Mouse (Mus musculus) bone marrow, adult 2 months (tissue): ENCODE results near the gene Ptprg.

Experiments used
- CTCF ChIP-seq: fragments of 200-500 bp; IDR thresholded peaks from 2 replicates; pipeline ENCODE4 v1.5.1; 2011; ENCODE audit warnings: low read length, control low read depth; ENCODE audit not compliant: control insufficient read depth, insufficient read depth
- POLR2A ChIP-seq: fragments of 200-500 bp; IDR thresholded peaks from 2 replicates; pipeline ENCODE4 v1.6.1; 2011; ENCODE audit warnings: low read depth, mild to moderate bottlenecking, control low read depth, low read length, borderline replicate concordance; ENCODE audit not compliant: control insufficient read depth

DNA sequence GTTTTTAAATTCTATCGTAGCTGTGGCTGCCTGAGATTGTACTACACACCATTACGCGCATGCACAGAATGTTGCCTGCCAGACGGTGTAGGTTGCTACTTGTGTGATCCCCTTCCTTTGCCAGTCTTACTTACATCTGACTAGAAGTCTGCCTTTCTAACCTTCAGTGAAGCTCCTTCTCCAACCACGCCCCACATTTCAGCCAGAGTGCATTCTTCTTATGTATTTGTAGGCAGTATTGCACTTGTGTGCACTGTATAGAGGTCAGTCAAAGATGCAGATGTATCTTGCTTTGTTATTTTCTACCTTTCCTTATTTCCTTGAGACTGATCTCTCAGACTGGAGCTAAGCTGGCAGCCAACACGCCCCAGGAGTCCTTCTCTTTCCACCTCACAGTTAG, 158.8 kb downstream of the Ptprg start:
- no peak for TF ChIP-seq POLR2A
- TF ChIP-seq CTCF: no peak
